Mouse (Mus musculus) cortical plate, adult 2 months (tissue): ENCODE data around the gene Tspan1.

ENCODE experiments used
- CTCF ChIP-seq: fragments of 200-500 bp; IDR thresholded peaks from 2 replicates; pipeline ENCODE4 v1.5.1; 2011; ENCODE audit warnings: mild to moderate bottlenecking, control low read depth, low read length; ENCODE audit not compliant: insufficient read depth; ENCODE audit errors: extremely low read depth
- POLR2A ChIP-seq: fragments of 200-500 bp; IDR thresholded peaks from 2 replicates; pipeline ENCODE4 v1.6.1; 2011; ENCODE audit warnings: mild to moderate bottlenecking, low read length, control low read depth; ENCODE audit not compliant: insufficient read depth; ENCODE audit errors: extremely low read depth

DNA sequence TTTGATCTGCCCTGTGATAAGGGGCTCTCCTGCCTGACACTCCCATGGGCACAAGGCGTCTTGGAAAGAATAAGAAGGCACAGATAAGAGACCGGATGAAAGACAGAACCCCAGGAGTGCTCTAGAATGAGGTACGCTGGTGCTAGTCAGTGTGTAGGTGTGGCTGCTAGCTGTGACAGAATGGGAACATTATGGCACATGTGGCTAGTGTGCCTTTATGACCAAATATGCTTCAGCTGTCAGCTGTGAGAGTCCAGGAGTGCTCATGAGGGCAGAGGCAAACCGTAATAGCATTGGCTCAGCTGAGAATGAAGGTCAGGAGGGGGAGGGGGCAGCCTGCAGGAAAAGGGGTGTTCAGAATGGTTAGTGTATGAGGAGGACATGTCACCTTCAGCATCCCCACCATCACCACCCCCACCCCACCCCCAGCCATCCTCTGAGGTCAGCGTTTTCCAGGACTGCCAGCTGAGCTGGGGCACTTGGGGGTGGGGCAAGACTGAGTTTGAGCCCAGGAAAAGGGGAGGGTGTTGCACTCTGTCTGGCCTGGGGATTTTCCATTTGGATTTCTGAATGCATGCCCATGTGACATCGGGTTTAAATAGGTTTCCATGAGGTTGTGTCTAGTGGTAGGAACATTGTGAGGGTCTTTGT is 7.2 kb upstream of the Tspan1 start:
- TF ChIP-seq CTCF: no peak
- TF ChIP-seq POLR2A: no peak
